ENCODE assay signal across 24 mouse cellular contexts in the genomic region with DNA sequence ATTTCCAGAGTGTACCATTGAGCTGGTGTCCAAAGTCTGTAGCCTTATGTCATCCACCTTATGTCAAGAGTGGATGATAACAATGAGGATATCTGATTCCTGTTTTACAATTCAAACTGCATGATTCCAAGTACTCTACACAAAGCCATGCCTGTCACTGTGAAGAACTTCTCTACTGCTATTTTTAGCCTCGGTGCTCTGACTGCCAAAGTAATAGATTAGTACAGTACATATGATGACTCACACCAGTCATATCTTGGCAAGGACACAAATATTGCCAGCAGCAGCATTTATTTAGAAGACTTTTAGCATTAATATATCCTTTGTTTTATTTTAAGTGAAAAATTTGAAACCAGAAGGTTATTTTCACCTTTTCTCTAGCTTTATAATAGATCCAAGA.
DNase-seq lines count a peak whose midpoint lies in the region; ATAC-seq lines count a peak whose summit lies in the region.
"Had no signal": no experiment of that assay in that cellular context is flagged by ENCODE, and none has a peak within 500 bp of the region (broad histone marks: within the 10 kb centered on the region; RNA-seq: fewer than 3 reads in every experiment).

No protein-coding gene starts in this region.

- no peak overlapping the region for H3K4me3 ChIP-seq in heart, embryonic 11.5 days (ENCODE audit: low read depth, low read length)
- H3K4me3 ChIP-seq: embryonic facial prominence, embryonic 15.5 days; hindbrain, embryonic 10.5 days; limb, embryonic 13.5 days; liver, embryonic 15.5 days; megakaryocyte, embryonic 14.5 days; midbrain, embryonic 15.5 days had no signal

- DNase-seq in adrenal gland, adult 2 months: peak; percentile 18
- DNase-seq in adrenal gland, adult 8-10 months: no peak
- peak; percentile 21 for DNase-seq in heart, adult 8-10 months (ENCODE audit: low spot score)
- peak; percentile 2 to 61 for DNase-seq in layer of hippocampus, adult 18-20 months (ENCODE audit: low spot score in 2 of 2)
- DNase-seq in layer of hippocampus, postnatal 14 days (ENCODE audit: low spot score in 2 of 2): no peak
- DNase-seq in heart, postnatal 4 days: peak; percentile 15
- no peak for DNase-seq in gastrocnemius, adult 8-10 months (ENCODE audit: low spot score in 2 of 2)
- DNase-seq: cerebellum, adult 8-10 months; gastrocnemius, postnatal 25 days; kidney, adult 9 months; kidney, postnatal 36 days; lung, postnatal 14 days; retina, postnatal 1 day; thymus, postnatal 4 days had no signal

- no peaks in the 10 kb centered on the region for H3K36me3 ChIP-seq in heart, embryonic 11.5 days (ENCODE audit: control insufficient read depth, insufficient read depth, low read length)
- H3K36me3 ChIP-seq: embryonic facial prominence, embryonic 15.5 days; hindbrain, embryonic 10.5 days; limb, embryonic 13.5 days; liver, embryonic 15.5 days; midbrain, embryonic 15.5 days had no signal

- H3K27me3 ChIP-seq in heart, embryonic 11.5 days (ENCODE audit: control insufficient read depth, insufficient read depth, low read length): no peaks in the 10 kb centered on the region
- H3K27me3 ChIP-seq: CH12.LX; embryonic facial prominence, embryonic 15.5 days; limb, embryonic 13.5 days; liver, embryonic 15.5 days; megakaryocyte, embryonic 14.5 days; midbrain, embryonic 15.5 days had no signal

- no peak for ATAC-seq in heart, embryonic 11.5 days (replicated peaks; ENCODE audit: insufficient number of reproducible peaks, low FRiP score, low TSS enrichment)
- ATAC-seq: activated CD4-positive, CD25-positive, alpha-beta regulatory T cell, adult 4 months; midbrain, embryonic 15.5 days; Patski had no signal

- no peak overlapping the region for H3K27ac ChIP-seq in heart, embryonic 11.5 days (ENCODE audit: low read depth, low read length)
- H3K27ac ChIP-seq: embryonic facial prominence, embryonic 15.5 days; hindbrain, embryonic 10.5 days; limb, embryonic 13.5 days; liver, embryonic 15.5 days; midbrain, embryonic 15.5 days had no signal

- no peak overlapping the region for H3K4me2 ChIP-seq in heart, embryonic 11.5 days
- H3K4me2 ChIP-seq: embryonic facial prominence, embryonic 15.5 days; limb, embryonic 13.5 days; liver, embryonic 15.5 days; midbrain, embryonic 15.5 days had no signal

- no peaks in the 10 kb centered on the region for H3K4me1 ChIP-seq in heart, embryonic 11.5 days (ENCODE audit: control insufficient read depth, insufficient read depth, low read length)
- H3K4me1 ChIP-seq: embryonic facial prominence, embryonic 15.5 days; hindbrain, embryonic 10.5 days; limb, embryonic 13.5 days; liver, embryonic 15.5 days; megakaryocyte, embryonic 14.5 days; midbrain, embryonic 15.5 days had no signal

- WGBS in heart, embryonic 11.5 days (ENCODE audit: insufficient replicate concordance): 28% methylated on average over 1 of the region's 1 CpGs

- no peaks in the 10 kb centered on the region for H3K9me3 ChIP-seq in heart, embryonic 11.5 days (replicated peaks; ENCODE audit: control insufficient read depth, low read length)
- H3K9me3 ChIP-seq: embryonic facial prominence, embryonic 15.5 days; hindbrain, embryonic 10.5 days; limb, embryonic 13.5 days; liver, embryonic 15.5 days; midbrain, embryonic 15.5 days had no signal

- H3K9ac ChIP-seq in heart, embryonic 11.5 days (ENCODE audit: low read depth, low read length): no peak overlapping the region
- H3K9ac ChIP-seq: embryonic facial prominence, embryonic 15.5 days; limb, embryonic 13.5 days; liver, embryonic 15.5 days; midbrain, embryonic 15.5 days had no signal

Comparison
In these comparisons a context has a peak if more than half of its experiments do, and no peak if none do; other contexts are left out.
1. DNase-seq: peak in adrenal gland, adult 2 months (single experiment), heart, adult 8-10 months (single experiment), layer of hippocampus, adult 18-20 months (2 of 2) and heart, postnatal 4 days (single experiment); none in adrenal gland, adult 8-10 months (single experiment), layer of hippocampus, postnatal 14 days (0 of 2) and gastrocnemius, adult 8-10 months (0 of 2).